Mouse (Mus musculus): ENCODE data around the gene Pcdh9. TPM values are rescaled to one million over a fixed set of nuclear protein-coding genes. Genes with fewer than 3 reads are reported as not detected.

The Pcdh9 gene
- total RNA-seq, 2 experiments from 2014 or later = 186 to 215 TPM

DNA sequence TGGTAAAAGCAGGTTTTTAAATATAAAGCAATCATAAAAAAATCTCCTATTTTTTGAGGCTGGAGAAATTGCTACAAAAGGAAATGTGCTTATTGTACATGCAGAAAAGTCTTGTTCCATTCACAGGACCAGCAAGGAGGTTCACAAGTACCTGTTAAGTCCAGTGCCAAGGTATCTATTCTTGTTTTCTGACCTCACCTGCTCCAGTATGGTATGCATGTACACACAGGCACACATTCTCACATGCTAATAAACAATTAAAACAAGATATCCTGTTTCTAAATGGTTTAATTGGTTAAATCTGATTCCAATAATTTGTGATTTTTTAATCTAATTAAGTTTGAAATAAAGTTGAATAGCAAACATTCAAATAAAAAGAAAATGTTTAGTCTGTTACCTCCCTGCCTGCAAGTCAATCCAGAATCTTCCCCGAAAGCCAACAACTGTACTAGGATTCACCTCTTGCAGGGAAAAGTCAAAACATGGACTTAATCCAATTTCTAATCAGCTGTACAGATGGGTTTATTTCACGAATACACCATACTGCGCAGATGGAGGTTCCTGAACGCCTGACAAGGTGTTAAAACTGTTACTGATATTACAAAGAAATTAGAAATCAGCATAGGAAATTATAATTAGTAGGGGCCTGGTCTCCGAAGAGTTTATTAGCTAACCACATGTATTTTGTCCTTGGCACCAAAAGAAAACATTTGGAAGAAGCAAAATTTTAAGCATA lies 439.4 kb downstream of the Pcdh9 start:
- intact Hi-C loops (cut with DNase I) = no loop called here
- DNase-seq (ENCODE audit: low spot score in 2 of 2) = no peak

DNA sequence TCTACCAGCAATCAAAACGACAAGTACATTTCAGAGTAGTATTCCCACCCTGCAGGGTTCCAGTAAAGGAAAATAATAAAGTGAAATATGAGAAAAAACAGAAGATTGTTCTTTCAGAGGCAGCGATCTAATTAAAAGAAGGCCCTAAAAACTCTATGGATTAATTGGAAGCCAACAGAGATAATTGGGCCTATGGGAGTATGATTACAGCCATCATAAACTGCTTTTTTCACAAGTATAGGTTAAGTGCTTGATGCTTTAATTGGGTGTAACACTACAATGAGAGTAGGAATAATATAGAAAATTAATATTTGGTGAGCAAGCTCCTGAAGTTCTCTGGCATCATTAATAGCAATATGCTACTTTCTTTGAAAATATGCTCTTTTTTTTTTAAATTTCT lies 448.6 kb downstream of the Pcdh9 start:
- intact Hi-C loops (cut with DNase I) = no loop called here
- no peak for DNase-seq (ENCODE audit: low spot score in 2 of 2)

DNA sequence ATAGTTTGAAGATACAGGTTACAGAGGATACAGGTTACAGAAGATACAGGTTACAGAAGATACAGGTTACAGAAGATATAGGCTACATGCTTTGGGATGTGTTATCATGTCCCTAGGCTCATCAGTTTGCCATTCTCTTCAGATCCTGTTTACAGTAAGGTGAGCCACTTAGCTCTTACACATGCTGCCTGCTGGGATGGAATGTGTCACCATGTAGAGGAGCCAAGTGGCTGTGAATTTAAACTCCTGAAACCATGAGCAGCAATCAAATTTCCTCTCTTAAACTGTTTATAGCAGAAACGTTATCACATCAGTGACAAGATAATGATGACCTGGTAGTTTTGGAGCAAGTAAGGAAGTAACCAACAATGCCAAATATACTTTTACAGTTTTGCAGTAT lies 453.3 kb downstream of the Pcdh9 start:
- no peak for DNase-seq (ENCODE audit: low spot score in 2 of 2)
- intact Hi-C loops (cut with DNase I) = no loop called here

DNA sequence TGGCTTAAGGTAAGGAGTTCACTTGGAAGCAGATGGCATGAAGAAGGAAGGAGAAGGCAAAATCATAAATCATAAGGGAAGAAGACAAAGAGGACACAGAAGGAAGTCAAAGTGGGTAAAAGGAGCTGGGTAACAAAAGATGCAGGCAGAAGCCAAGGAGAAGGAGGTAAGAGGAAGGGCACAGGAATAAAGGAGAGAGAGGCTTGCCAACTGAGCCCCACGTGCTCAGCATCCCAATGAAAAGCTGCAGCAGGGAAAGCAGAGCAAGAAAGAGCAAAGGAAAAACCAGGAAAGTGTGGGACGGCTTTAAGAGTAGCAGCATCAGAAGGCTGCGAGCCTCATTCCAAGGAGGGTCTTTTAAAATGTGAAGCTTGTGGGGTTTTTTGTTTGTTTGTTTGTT lies 473.7 kb downstream of the Pcdh9 start:
- DNase-seq (ENCODE audit: low spot score in 2 of 2) = peak in 1 of 2 experiments; percentile 16
- intact Hi-C loops (cut with DNase I) = no loop called here

DNA sequence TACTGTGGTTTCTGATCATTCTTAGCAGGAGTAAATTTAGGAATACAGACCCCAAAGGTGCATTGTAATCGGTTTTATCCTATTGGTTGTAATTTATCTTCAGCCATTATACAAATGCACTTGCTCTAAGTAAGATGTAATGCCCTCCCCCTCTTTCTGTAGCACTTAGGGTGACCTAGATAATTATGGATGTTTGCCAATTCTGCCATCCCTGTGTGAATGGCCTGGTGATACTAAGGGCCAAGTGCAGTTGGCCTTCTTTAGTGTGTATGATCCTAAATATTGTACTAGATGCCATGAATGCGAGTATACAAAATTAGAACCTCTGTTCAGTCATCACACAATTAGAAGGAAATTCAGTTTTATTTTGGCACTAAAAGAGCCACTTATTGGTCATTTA lies 475.0 kb downstream of the Pcdh9 start:
- no peak for DNase-seq (ENCODE audit: low spot score in 2 of 2)
- intact Hi-C loops (cut with DNase I) = no loop called here

DNA sequence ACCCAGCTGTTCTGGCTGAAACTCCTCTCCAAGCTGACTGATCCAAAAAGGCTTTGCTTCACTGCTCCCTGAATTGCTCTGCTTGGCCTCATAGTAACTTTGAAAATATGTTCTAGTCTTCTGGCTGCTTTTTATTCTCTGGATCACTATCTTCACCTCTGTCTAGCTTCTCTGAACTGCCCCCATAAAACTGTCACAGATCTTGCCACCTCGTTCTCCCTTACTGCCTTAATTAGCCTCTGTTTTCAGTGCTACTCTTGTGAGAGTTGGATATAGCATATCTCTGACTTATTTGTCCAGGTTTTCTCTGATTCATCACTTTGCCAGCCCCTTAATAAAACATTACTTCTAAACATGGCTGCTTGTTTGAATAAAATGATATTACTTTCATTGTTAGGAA lies 481.2 kb downstream of the Pcdh9 start:
- intact Hi-C loops (cut with DNase I) = no loop called here
- DNase-seq (ENCODE audit: low spot score in 2 of 2) = no peak

- no peak for DNase-seq (ENCODE audit: low spot score in 2 of 2)
- intact Hi-C loops (cut with DNase I) = no loop called here
Measured at GRCm38 (mm10) chr14:93407747-93408146, 482.7 kb downstream of the Pcdh9 start.

DNA sequence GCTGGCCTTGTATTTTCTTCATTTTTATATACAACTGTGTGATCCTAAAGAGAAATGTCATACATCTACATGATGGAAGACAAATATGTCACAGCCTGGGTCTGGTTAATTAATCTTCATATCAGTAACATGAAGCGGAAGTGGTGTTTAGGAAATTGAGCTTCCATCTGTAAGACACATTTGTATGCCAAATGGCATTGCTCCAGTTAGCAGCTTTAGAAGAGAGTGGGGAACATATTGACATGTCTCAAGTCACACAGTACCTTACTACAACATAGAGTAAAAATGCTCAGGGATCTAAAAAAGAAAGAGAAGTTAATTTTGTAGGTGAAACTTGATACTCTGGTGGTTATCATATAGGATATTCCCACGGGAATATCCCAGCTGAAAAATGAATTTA lies 505.4 kb downstream of the Pcdh9 start:
- intact Hi-C loops (cut with DNase I) = no loop called here
- no peak for DNase-seq (ENCODE audit: low spot score in 2 of 2)

DNA sequence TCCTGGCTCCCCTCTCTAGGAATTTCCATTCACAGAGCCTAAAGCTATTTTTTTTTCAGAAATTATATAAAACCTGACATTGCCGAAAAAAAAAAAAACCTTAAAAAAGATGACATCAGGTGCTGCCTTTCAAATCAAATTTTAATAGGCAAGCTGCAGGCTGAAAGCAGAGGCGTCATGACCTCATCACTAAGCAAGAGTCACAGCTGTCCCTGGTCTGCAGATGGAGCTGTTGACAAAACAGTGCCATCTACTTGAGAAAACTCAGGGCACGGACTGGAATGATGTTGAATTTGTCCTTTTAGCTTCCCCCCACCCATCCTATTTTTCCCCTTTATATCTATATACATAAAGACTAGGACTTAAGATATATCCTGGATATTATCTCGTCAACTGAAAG lies 509.3 kb downstream of the Pcdh9 start:
- peak in 1 of 2 experiments; percentile 17 for DNase-seq (ENCODE audit: low spot score in 2 of 2)
- intact Hi-C loops (cut with DNase I) = loop anchor here (5.0 kb wide), 1 partner anchor 501 kb away; no protein-coding TSS in a partner anchor

- DNase-seq (ENCODE audit: low spot score in 2 of 2) = no peak
- intact Hi-C loops (cut with DNase I) = loop anchor here (5.0 kb wide), 1 partner anchor 502 kb away; no protein-coding TSS in a partner anchor
Measured at GRCm38 (mm10) chr14:93380757-93381156, 509.7 kb downstream of the Pcdh9 start.

GRCm38 (mm10) chr14:93376159-93376558 lies 514.3 kb downstream of the Pcdh9 start:
- intact Hi-C loops (cut with DNase I) = no loop called here
- DNase-seq (ENCODE audit: low spot score in 2 of 2) = no peak

DNA sequence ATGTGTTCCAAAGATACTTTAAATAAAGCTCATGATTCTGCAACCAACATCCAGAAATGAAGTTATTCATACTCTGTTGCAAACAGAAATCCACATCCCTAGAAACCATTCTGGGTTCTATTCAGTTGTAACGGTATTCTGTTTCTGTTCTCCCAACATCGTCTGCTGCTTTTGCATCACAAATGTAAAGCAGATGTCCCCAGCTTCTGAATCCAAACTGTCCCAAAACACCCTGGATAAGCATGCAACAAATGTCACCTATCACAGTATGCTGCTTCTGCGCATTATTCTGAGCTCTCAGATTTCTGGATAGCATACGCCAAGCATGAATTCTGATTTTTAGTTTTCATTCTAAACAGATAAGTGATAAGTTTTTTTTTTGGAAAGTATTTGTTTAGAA lies 516.3 kb downstream of the Pcdh9 start:
- intact Hi-C loops (cut with DNase I) = no loop called here
- no peak for DNase-seq (ENCODE audit: low spot score in 2 of 2)

- no peak for DNase-seq (ENCODE audit: low spot score in 2 of 2)
- intact Hi-C loops (cut with DNase I) = no loop called here
Measured at GRCm38 (mm10) chr14:93354150-93354549, 536.3 kb downstream of the Pcdh9 start.

DNA sequence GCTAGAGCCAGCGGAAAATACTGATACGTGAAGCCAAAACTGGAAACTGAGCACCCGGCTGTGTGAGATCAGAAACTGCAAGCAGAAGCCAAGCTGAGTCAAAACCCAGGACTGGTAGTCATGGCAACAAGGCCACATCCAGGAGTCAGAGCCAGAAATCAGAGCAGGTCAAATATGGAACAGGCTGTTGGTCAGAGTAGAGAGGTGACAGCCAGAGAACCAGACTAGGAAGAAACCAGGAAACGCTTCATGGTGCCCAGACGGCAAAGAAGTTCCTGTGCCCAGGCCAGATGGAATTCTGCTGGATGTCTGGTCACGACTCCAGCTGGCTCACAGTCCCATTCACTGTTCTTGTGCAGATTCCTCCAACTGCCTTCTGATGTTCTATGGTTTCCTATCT lies 539.6 kb downstream of the Pcdh9 start:
- intact Hi-C loops (cut with DNase I) = no loop called here
- peak; percentile 51 to 64 for DNase-seq (ENCODE audit: low spot score in 2 of 2)

DNA sequence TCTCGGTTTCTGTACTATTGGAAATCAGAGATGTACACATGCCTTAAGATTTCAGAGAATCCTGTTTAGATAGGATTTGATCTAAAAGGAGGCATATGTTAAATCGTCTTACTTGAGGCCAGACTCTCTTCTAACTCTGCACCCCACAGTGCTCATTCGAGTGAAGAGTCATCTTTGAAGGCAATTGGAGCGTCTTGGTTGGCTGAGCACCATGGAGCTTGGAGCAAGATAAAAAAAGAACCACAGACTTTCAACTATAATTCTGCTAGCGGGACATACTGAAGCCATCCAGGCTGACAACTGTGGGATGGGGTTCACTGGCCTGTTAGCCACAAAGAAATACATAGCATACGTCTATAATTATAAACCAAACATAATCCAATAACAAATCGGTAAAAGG lies 541.3 kb downstream of the Pcdh9 start:
- intact Hi-C loops (cut with DNase I) = no loop called here
- no peak for DNase-seq (ENCODE audit: low spot score in 2 of 2)

GRCm38 (mm10) chr14:93347031-93347430 lies 543.4 kb downstream of the Pcdh9 start:
- DNase-seq (ENCODE audit: low spot score in 2 of 2) = no peak
- intact Hi-C loops (cut with DNase I) = no loop called here

DNA sequence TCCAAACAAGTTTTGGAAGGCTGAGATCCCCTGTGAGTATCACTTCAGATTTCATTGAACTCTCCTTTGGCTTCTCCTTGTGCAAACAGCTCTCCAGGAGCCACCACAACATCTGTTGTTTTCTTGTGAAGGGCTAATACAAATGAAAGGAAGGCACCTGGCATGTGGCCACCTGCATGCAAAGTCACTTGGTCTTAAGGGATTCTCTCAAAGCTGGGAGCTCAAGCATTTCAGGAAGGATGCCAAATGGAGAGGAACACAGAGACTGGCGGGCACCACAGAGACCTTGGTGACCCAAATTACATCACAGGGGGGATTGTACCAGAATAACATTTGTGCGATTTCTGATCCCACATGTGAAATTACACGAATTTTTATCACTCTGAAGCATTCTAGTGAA lies 547.7 kb downstream of the Pcdh9 start:
- intact Hi-C loops (cut with DNase I) = no loop called here
- DNase-seq (ENCODE audit: low spot score in 2 of 2) = no peak

GRCm38 (mm10) chr14:93341390-93341789 lies 549.1 kb downstream of the Pcdh9 start:
- intact Hi-C loops (cut with DNase I) = no loop called here
- no peak for DNase-seq (ENCODE audit: low spot score in 2 of 2)

GRCm38 (mm10) chr14:93329247-93329646 lies 561.2 kb downstream of the Pcdh9 start:
- no peak for DNase-seq (ENCODE audit: low spot score in 2 of 2)
- intact Hi-C loops (cut with DNase I) = no loop called here

DNA sequence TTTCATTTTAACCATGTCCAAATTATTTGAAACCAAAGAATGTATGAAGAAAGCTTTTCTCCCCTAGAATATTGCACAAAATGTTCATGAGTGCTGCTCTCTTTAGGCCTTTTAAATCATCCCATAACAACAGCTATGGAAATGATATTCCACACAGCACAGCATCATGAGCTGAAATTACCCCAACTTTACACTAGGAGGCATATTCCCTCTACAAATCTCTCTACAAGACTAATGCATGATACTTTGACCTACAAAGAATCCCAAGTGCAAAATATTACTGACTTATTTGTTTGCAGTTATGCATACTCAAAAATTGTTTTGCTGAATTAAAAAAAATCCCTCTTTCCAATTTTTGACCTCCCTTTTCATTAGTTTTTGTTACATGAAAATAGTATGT lies 573.1 kb downstream of the Pcdh9 start:
- DNase-seq (ENCODE audit: low spot score in 2 of 2) = no peak

GRCm38 (mm10) chr14:93288361-93288760 lies 602.1 kb downstream of the Pcdh9 start:
- no peak for DNase-seq (ENCODE audit: low spot score in 2 of 2)
- intact Hi-C loops (cut with DNase I) = no loop called here

More for the DNA sequence above, 573.1 kb downstream of the Pcdh9 start:
- intact Hi-C loops (cut with DNase I) = loop anchor here (2.0 kb wide), 1 partner anchor 567 kb away; no protein-coding TSS in a partner anchor

GRCm38 (mm10) chr14:93287642-93288041 lies 602.8 kb downstream of the Pcdh9 start:
- no peak for DNase-seq (ENCODE audit: low spot score in 2 of 2)
- intact Hi-C loops (cut with DNase I) = no loop called here

Data from left cerebral cortex, postnatal 36 days (tissue).